Mouse (Mus musculus) liver, embryonic 14.5 days (tissue): ENCODE measurements around the gene Gm42417.

Experiments used
- CTCF ChIP-seq: IDR thresholded peaks from 2 replicates; pipeline ENCODE4 v1.5.1; 2016; ENCODE audit warnings: antibody characterized with exemption, low read depth, control low read depth
- EP300 ChIP-seq: IDR thresholded peaks from 2 replicates; pipeline ENCODE4 v1.6.1; 2016; ENCODE audit warnings: antibody characterized with exemption, low read depth

- TF ChIP-seq CTCF: no peak
- TF ChIP-seq EP300: no peak
Observed at GRCm38 (mm10) chr1:36560903-36561302, 21.7 kb upstream of the Gm42417 start.
